Mouse (Mus musculus): Measurements from ENCODE around the gene Ush1c. TPM values are rescaled to one million over a fixed set of nuclear protein-coding genes. Genes with fewer than 3 reads are reported as not detected.

Gene Ush1c
- total RNA-seq, 2 experiments from 2014 or later, result not detected

- no peak for ATAC-seq (replicated peaks; ENCODE audit: low FRiP score, low TSS enrichment, poor library complexity, severe bottlenecking)
Measured at GRCm38 (mm10) chr7:46152819-46153351, 85.4 kb downstream of the Ush1c start.

GRCm38 (mm10) chr7:46147417-46147816, 90.9 kb downstream of the Ush1c start:
- ATAC-seq (replicated peaks; ENCODE audit: low FRiP score, low TSS enrichment, poor library complexity, severe bottlenecking), result no peak

GRCm38 (mm10) chr7:46146675-46147308, 91.5 kb downstream of the Ush1c start:
- no peak for ATAC-seq (replicated peaks; ENCODE audit: low FRiP score, low TSS enrichment, poor library complexity, severe bottlenecking)

Other genes starting within 250 kb of the Ush1c start
- gene Abcc6, start 208.2 kb downstream of the Ush1c start, total RNA-seq (2014; fragmentation: Nextera tagmentation), result not detected in 2 replicates
- gene Abcc6, start 208.2 kb downstream of the Ush1c start, total RNA-seq (2017), result not detected in 2 replicates
- 86.4 and 105 TPM in 2 replicates for gene Nomo1, start 204.8 kb downstream of the Ush1c start, total RNA-seq (2014; fragmentation: Nextera tagmentation)
- 76.8 and 89.3 TPM in 2 replicates for gene Nomo1, start 204.8 kb downstream of the Ush1c start, total RNA-seq (2017)
- gene Kcnj11, start 137.7 kb downstream of the Ush1c start, total RNA-seq (2014; fragmentation: Nextera tagmentation), result not detected in 2 replicates
- gene Kcnj11, start 137.7 kb downstream of the Ush1c start, total RNA-seq (2017), result not detected in 2 replicates
- gene Abcc8, start 58.5 kb downstream of the Ush1c start, total RNA-seq (2014; fragmentation: Nextera tagmentation), result not detected in 2 replicates
- gene Abcc8, start 58.5 kb downstream of the Ush1c start, total RNA-seq (2017), result not detected in 2 replicates
- gene Otog, start 2.5 kb upstream of the Ush1c start, total RNA-seq (2014; fragmentation: Nextera tagmentation), result not detected in 2 replicates
- gene Otog, start 2.5 kb upstream of the Ush1c start, total RNA-seq (2017), result not detected in 2 replicates
- gene Myod1, start 138.0 kb upstream of the Ush1c start, total RNA-seq (2014; fragmentation: Nextera tagmentation), result not detected in 2 replicates
- gene Myod1, start 138.0 kb upstream of the Ush1c start, total RNA-seq (2017), result not detected in 2 replicates
- 1.1 and 10.7 TPM in 2 replicates for gene Kcnc1, start 158.0 kb upstream of the Ush1c start, total RNA-seq (2014; fragmentation: Nextera tagmentation)
- gene Kcnc1, start 158.0 kb upstream of the Ush1c start, total RNA-seq (2017), result 0.19 and 0.84 TPM in 2 replicates